Mouse (Mus musculus) c-Kit-positive CD71-positive TER-119-negative erythroid progenitor cells, embryonic 14.5 days (primary cell): ENCODE measurements at regions not wholly inside any gene's neighbourhood (a gene's known extent, or its start where the extent isn't known, plus 50 kb on each side); places are given as distances from the start of the nearest gene placed in this dataset.

ENCODE experiments used
- DNase-seq: peaks from one replicate; pipeline ENCODE4 v3.0.0-alpha.2; 2013; ENCODE audit warnings: low read depth

DNA sequence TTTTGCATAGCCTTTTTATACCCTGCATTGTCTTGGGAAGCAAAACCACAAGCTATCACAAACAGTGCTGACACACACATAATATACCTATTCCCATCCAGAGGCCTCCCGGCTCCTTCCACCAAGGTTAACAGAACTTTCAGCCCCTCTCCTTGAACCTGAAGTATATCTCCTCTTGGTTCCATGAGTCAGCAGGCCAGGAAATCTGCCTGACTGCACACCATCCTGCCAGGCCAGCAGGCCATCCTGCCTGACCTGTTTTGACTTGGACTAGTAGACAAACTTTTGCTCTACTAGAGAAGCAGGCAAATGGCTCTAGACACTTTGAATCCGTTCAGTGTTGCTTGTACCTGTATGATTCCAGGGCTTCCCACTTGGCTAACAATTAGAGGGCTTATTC, 547.6 kb upstream of the N6amt1 start:
- no peak for DNase-seq

DNA sequence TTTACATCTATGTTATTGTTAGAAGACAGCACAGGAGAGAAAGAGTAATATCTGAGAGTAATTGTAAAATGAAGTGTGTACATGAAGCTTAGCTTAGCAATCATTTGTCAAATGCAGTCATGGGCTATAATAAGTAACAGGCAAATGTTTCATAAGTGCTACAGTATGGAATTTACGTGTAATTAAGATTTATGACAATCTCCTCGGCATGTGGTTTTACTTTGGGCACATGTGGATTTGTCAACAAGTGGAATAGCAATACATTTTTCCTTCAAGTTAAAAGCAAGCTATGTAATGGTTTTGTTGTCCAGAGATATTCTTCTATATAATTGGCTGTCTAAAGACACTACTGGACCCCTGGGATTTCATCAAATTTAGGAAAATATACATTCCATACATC, 577.9 kb upstream of the N6amt1 start:
- no peak for DNase-seq

DNA sequence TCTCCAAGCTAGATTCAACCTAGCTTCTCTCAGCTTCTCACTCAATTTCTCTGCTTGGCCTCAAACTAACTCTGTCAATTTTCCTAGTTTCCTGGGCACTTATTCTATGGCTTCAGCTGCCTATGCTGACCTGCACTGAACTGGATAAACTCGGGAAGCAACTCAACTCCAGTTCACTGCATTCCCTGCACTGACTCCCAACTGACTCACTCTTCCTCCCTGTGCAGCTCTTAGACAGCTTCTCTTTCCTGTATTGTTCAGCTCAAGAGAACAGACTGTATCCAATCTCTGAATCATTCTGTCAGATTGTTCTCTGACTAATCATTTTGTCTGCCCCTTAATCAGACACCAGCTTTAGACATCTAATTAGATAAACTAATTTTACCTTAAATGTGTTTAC, 581.4 kb upstream of the N6amt1 start:
- no peak for DNase-seq

DNA sequence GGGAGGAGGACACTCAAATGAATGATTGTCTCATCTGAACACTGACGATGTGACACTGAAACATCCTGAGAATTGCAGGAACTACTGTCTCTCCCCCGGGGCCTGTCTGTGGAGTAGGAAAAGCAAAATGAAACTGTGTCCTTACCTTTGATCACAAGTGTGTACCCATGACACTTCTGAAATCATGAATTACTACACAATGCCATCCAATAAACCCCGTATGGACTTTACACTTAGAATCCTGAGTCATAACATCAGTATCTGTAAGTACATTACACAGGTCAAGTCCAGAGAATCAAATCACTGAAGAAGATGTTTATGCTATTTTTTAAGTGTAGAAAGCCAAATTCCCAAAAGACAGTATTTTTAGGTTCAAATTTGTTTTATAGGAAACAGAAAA, 585.1 kb upstream of the N6amt1 start:
- DNase-seq: no peak

DNA sequence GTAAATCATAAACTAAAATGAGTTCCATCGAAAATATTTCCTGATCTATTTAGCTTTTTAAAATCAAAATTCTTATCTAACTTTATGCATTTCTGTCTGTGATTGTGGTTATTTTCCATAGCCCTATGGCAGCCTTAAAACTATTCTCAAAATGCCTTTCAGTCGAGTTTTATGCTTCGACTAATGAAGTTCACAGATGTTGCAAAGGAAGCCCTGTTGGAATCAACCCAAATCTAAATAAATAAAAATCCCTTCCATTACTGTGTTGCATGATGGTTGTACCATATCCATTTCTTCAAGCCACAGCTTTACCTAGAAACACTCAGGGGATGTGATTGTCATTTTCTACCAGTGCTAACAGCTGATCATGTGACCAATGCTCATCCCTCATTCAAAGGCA, 585.6 kb upstream of the N6amt1 start:
- DNase-seq: no peak

DNA sequence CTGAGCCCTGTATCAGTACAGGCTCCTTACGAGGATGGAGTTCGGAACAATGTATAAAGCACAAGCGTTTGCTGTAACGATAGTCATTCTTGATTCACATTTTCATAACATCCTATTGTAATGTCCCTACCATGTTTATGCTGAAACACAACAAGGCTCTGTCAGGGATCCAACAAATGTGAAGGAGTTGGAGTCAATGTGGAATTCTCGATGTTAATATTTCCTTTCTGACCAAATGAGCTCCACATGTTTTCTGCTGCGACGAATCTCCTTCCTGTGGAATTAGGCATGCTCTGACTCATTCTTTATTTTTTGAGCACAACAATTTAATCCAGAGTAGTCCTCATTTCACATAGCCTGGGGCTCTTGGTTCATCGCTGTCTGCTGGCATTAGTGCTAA, 588.0 kb upstream of the N6amt1 start:
- DNase-seq: no peak

DNA sequence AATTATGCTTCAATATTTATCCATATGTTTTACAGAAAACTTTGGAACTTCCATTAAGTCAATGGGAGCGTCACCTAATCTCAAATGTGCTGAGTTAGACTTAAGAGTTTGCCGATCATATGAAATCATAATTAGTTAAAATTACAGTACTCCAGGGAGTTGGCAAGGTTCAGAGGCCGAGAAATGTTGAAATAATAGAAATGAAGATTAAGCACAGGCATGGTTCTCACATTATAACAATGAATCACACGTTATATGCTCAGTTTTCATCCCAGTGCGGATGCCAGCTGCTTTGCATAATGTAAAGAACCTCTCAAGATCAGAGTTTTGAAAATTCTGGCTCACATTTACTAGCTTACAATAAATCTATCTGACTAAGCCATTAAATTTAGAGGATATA, 612.7 kb upstream of the N6amt1 start:
- no peak for DNase-seq

DNA sequence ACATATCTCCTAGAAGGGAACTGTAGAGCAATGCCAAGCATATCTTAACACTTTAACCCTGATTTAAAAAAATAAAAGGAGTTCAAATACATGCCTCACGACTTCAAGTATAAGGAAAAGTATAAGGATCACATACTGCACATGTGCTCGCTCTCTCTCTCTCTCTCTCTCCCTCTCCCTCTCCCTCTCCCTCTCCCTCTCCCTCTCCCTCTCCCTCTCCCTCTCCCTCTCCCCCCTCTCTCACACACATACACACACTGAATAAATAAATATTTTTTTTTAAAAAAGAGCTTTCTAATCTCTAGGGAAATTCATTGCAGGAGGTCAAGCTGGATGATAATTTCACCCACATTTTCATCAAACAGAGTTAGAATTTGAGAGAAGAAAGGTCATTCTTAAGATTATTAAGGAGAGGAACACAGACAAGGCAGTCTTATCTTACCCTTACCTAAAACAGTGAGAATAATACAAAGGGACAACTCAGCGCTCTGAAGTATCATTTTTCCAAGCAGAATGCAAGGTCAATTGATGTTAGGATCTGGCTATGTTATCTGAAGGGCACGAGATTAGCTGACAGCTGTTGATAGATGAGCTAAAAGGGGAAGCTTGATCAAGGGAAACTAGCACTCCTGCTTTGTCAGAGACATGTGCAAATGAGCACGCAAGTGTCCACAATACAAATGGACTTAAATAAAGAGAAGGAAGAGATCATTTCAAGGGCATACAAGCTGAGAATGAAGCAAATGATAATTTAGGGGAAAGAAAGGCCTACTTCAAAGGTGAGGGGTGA, 634.8 kb upstream of the N6amt1 start:
- no peak for DNase-seq

DNA sequence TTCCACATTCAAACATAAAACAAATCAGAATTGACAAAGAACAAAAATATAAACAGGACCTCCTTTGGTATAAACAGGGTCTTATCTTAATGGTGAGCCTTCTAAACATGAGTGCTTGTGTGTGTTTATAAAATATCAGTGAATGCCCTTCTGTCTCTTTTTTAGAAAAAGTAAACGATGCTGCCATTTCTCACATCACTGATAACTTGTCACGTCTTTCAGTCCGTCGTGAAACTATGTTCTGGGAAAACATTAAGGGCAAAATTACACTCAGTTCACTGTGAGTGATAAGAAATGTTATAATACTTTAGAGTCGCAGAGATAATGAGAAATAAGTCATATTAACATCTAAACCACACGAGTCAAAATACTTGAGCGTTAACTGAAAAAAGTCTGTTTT, 635.6 kb upstream of the N6amt1 start:
- no peak for DNase-seq

DNA sequence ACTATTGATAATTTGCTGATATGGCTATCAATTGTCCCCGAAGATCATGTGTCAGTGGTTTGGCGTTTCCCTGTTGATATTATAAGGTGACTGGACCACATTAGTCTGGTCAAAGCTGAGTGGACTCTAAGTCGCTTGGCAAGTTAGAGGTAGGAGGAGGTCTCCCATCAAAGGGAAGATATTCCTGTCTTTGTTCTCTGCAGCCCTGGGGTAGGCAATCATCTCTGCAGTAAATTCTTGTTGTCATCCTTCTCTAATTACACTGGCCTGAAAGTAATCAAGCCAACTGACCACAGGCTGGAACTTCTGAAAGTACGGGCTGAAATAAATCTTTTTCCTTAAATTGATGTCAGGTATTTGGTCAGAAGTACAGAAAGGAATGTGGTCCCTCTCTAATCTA, 652.3 kb upstream of the N6amt1 start:
- no peak for DNase-seq

DNA sequence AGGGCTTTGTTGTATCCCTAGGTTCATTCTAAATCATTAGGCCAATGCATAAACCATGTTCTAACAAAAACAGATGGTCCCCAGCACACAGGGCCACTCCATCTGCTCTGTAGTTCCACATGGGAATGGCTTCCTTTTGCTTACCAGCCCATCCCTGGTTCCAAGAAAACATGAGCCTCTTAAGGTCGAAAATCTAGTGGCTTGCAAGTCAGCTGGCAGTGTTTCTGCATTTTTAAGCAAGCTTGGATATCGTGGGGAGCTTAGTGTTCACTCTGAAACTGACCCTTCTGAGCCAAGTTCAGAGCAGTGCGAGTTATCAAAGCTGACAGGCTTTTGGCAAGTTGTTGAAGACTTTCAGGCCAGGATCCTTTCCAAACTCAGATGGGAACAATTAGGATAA, 659.5 kb upstream of the N6amt1 start:
- DNase-seq: no peak

DNA sequence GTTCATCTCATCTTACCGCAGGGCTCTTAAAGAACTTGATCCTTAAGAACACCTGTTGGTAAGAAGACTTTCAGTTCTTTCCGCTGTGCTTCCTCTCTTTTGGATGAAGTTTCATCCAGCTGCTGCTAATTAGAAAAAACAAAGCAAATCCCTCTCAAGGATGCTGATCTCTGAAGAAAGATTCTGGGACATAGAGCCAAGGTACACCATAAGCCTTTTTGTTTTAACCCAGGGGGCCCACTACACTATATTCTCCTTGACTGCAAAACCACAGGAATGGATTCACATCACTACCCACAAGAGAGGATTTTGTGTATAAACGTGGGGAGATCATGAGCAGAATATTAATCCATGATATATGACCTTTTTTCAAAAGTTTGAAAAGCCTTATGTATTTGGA, 694.8 kb upstream of the N6amt1 start:
- no peak for DNase-seq

DNA sequence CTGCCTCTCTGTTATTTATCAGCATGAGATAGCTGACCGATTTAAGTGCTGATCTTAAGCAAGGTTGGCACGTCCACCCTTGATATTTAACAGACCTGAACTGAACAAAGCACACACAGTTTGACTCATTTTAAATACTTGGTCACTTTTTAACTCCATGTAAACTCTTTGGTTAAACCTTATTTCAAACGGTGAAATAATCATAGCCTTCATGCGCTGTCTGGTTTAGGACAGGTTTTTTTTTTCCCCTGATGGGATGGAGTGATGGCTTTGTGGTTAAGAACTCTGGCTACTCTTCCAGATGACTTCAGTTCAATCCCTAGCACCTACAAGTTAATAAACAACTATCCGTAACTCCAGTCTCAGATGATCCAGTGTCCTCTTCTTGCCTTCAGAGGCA, 706.7 kb upstream of the N6amt1 start:
- no peak for DNase-seq

DNA sequence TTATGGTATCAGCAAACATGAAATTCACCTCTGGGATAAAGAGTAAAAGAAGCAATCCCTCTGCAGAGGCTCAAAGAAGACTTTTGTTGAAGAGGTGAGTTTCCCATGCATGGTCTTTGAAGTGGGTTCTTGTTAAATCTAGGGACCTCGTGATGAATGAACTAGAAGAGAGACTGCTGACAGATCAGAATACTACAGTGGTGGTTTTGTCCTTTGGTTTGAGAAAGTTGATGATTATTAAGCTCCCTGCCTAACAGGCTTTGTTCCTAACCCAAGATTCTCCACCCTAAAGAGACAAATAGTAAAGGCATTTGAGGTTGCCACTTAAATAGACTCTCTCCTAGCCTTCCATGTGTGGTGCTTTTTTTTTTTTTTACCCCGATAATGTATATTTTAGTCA, 707.2 kb upstream of the N6amt1 start:
- no peak for DNase-seq

DNA sequence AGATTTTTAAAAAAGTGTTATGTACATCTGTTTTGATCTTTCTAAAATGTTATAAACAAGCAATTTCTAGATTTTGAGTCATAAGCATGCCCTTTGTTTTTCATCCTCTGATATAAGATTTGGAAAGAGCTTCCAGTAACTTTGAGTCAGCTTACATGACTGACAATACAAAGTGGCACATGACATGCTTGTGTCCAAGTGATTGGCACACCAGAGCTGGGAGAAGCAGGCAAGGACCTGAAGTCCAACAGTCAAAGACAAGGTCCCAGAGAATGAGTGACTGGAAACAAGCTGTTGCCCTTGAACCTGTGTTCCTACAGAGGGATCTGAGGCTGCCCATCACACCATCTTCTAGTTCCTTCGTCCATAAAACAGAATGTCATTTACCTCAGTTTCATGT, 708.5 kb upstream of the N6amt1 start:
- DNase-seq: no peak

DNA sequence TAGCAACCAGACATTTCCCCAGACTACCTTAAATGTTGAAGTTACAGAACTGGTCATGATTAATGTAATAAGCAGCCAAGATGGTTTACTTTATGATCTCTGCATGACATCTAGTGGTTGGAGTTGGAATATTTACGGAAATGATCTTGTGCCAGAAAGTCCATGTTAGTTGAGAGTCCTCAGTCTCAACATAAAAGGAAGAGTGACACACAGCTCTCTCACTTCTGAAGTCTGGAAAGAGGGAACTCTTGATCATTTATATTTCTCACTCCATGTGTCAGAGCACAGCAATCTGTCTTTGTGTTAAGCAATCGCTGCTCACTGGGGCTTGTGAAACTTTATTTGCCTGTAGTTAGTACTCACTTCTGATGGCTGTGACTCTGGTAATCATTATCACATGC, 709.1 kb upstream of the N6amt1 start:
- no peak for DNase-seq

DNA sequence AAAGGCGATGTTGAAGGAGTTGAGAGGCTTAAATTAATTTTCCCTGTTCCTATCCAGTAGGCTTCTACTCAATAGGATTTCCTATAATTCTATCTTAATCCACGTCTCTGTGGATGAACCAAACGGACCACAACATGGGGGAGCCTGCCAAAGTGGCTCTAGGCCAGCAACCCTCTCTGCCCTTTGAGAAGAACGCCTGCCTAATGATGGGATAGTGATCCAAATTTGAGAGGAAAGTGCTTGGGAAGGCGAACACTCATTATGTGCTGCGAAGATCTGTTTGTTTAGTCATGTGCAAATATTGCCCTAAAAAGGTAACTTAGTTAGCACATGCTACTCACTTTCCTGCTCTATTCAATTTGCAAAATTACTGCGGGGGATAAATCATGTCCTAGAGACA, 702.5 kb upstream of the Adamts5 start:
- no peak for DNase-seq

DNA sequence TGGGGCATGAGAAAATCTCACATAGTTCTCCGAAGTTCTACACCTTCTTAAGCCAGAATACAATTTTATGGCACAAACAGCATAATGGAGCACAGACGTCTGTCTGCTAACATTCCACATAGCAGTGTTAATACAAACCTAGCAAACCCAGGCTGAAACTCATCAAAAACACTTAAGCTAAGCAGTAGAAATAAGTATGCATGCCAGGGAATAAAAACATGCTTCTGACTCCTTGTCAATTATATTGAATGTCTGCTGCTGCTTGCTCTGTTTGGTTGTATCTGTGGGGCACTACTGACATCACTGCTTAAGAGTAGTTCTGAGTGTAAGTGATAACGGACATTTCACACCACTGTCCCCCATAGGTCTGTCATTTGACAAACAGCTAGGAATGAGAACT, 693.4 kb upstream of the Adamts5 start:
- no peak for DNase-seq

DNA sequence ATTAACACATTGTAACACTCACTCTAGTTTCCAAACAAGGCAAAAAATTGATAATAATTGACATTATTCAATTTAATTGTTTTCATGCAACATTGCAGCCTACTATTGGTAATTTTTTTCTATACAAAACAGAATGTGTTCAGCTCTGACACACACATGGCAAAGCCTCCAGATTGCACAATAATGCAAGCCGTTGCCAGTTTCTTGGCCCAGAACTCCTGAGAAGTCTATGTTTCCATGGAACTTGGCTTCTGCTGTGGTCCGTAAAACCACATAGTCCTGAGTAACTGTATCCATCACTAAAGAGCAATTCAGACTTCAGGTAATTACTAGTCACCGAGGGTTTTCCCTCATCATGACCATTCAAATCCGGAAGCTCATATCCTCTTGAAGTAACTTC, 684.4 kb upstream of the Adamts5 start:
- DNase-seq: no peak

DNA sequence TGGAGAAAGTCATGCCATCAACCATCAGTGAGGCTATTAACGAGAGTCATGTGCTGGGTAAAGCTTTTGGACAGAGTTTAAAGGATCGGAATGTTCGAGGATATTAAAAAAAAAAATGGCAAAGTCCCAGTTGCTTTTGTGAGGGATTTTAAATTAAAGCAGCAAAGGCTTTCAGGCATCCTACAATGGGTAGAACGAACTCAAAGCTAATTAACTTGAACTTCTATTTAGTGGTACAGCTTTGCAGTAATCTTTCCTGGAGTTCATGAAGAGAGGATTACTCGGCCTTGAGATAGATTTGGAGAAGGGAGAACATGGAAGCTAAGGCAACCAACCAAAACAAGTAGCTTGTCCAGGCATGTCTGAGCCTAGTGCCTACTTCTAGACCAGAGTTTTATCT, 676.7 kb upstream of the Adamts5 start:
- DNase-seq: no peak

DNA sequence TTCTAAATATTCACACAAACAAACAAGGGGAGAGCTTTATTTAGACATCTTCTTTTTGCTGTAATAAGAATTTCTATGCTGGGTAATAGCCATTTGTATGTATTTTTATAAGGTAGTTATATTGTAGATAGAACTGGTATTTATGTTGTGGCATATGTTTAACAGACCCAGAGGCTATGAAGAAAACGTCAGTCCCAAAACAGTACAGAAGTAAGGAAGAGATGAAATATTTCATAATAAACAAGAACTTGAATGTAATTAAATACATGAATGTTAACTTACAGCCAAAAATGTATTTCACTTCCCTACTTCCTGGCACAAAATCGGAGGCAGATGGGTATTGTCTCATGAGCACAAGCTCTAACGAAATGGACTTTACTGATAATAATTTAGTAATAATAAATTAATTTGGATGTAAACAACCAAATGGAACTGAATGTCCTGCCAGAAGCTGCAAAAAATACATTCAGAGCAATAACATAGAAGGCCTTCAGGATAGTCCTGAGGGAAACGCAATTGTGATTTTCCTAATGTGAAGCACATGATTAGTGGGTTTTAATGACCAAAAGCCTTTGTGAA, 645.9 kb upstream of the Adamts5 start:
- no peak for DNase-seq

DNA sequence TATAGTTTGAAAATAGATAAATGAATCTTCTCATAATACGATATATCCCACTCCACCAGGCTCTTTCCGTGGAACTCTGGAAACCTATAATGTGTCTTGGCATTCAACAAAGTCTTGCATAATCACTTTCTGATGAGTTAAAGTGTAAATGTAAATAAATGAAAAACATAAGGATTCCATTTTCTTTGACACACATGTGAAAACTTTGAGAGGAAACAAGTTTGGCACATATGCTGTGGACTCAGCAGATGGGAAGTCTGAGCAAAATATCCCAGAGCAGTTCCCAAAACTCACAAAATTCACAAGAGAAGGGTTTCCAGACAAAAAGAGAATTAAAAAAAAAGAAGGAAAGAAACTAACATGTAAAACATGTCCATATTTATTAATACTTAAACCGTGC, 645.3 kb upstream of the Adamts5 start:
- no peak for DNase-seq

DNA sequence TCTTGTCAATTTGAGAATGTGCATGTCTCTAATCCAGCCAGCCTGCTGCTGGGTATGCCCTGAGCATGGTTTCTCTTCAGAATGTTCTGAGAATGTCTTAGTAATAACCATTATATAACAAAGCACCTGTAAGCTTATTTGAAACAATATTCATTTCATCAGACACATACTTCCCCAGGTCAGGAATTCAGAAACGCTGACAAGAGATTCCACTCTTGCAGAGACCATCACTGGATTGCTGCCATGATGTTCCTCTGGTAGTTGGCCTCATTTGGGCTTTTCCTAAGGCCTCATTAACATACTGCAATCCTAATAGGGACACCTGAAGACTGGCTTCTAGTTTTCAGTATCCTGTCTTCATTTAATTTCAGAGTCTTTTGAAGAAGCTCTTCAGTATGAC, 642.5 kb upstream of the Adamts5 start:
- DNase-seq: no peak

DNA sequence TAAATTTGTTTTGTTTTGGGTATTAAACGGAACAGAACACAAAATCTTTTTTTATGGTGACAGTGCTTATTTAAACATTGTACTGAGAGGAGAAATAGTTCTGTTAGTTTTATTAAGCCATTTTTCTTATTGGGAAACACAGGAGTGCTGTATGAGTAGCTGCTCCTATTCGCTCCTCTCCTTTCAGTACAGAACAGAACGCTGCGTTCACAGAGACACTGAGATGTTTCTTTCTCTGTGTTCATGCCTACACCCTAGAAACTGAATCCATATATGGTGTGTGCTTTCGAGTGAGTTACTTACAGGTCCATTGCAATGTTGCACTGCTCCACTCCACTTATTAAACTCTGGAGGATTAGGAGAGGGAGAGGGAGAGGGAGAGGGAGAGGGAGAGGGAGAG, 634.9 kb upstream of the Adamts5 start:
- no peak for DNase-seq
